Mouse (Mus musculus) embryonic facial prominence, embryonic 11.5 days (tissue): ENCODE measurements around the gene Cd47. TPM values are rescaled to one million over a fixed set of nuclear protein-coding genes. Genes with fewer than 3 reads are reported as not detected.

ENCODE experiments used
- ATAC-seq: fragments of 200-750 bp; cut with Nextera tagmentation; replicated peaks from 2 replicates; pipeline ENCODE4 v1.8.0; 2017; ENCODE audit warnings: low read depth; ENCODE audit not compliant: insufficient number of reproducible peaks, low FRiP score, low TSS enrichment
- DNase-seq: peaks from one replicate; pipeline ENCODE4 v3.0.0-alpha.2; 2015; ENCODE audit warnings: low spot score
- H3K27ac ChIP-seq: fragments of 300-500 bp; sonication (generic); replicated peaks from 2 replicates; pipeline ENCODE4 v1.5.1; 2014; ENCODE audit warnings: mild to moderate bottlenecking, low read depth, low read length, control low read depth
- H3K27me3 ChIP-seq: fragments of 300-500 bp; sonication (generic); 2 replicates; pipeline ENCODE4 v1.6.1; 2014; ENCODE audit warnings: mild to moderate bottlenecking, low read length, moderate library complexity, mixed read lengths; ENCODE audit not compliant: control insufficient read depth, insufficient read depth
- H3K36me3 ChIP-seq: fragments of 300-500 bp; sonication (generic); replicated peaks from 2 replicates; pipeline ENCODE4 v1.6.1; 2014; ENCODE audit warnings: low read depth, mild to moderate bottlenecking, low read length, moderate library complexity, mixed read lengths; ENCODE audit not compliant: control insufficient read depth, insufficient read depth
- H3K4me1 ChIP-seq: fragments of 300-500 bp; sonication (generic); 2 replicates; pipeline ENCODE4 v1.6.1; 2014; ENCODE audit warnings: low read length, mixed read lengths; ENCODE audit not compliant: control insufficient read depth, insufficient read depth
- H3K4me2 ChIP-seq: fragments of 300-500 bp; sonication (generic); 2 replicates; pipeline ENCODE4 v1.6.1; 2014; ENCODE audit warnings: low read depth, mild to moderate bottlenecking, control low read depth, low read length, moderate library complexity
- H3K4me3 ChIP-seq: fragments of 300-500 bp; sonication (generic); 2 replicates; pipeline ENCODE4 v1.5.1; 2014; ENCODE audit warnings: low read depth, low read length, control low read depth
- H3K9ac ChIP-seq: fragments of 300-500 bp; sonication (generic); replicated peaks from 2 replicates; pipeline ENCODE4 v1.6.1; 2014; ENCODE audit warnings: mild to moderate bottlenecking, control low read depth, low read length
- H3K9me3 ChIP-seq: fragments of 300-500 bp; sonication (generic); replicated peaks from 2 replicates; pipeline ENCODE4 v1.6.1; 2016; ENCODE audit warnings: mild to moderate bottlenecking, low read length, inconsistent platforms, mixed read lengths; ENCODE audit not compliant: control insufficient read depth
- WGBS: fragments of 180-500 bp; shearing (Covaris S2); extraction: QIAGEN DNeasy Blood & Tissue Kit; methylation state at CpG from one replicate; pipeline ENCODE4 v1.1.7; 2014; 5-methylcytosine and 5-hydroxymethylcytosine counted together
- polyA plus RNA-seq: library from polyadenylated mRNA; unstranded; fragments of >200 nt; fragmentation: Nextera tagmentation; extraction: Ambion mirVana; gene quantifications from 2 replicates; pipeline ENCODE4 v1.2.1, GENCODE M21; 2014

The Cd47 gene
- polyA plus RNA-seq, 1 experiment from 2014 or later: 48.5 TPM

DNA sequence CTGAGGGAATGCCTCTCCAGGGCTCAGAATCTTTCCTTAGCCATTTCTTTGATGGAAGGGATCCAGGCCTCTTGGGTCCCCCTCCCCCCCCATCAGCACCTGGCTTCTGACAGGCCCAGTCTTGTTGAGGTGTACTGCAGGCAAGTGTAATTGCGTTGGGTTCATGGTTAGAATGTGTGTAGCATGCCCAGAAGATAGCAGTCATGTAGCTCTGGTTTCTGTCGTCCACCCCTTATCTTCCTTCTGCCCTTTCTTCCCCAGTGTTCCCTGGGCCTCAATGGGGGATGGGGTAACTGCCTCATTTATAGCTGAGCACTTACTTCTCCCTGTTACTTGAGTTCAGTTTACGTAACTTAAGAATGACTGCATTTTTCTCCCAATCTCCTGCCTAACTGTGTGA is 104.7 kb downstream of the Cd47 start:
- no peak overlapping the region for H3K9ac ChIP-seq
- ATAC-seq (0 out of 2 replicates have a peak, but pooled peaks have one; percentile 26), DNase-seq (peak; percentile 18)
- H3K4me3 ChIP-seq: no peak overlapping the region
- no peaks in the 10 kb centered on the region for H3K36me3 ChIP-seq
- H3K4me2 ChIP-seq: no peak overlapping the region
- H3K9me3 ChIP-seq: no peaks in the 10 kb centered on the region
- 44% methylated on average over 3 of the region's 3 CpGs for WGBS
- peak overlapping the region; percentile 66 for H3K27ac ChIP-seq
- no peaks in the 10 kb centered on the region for H3K27me3 ChIP-seq
- no peaks in the 10 kb centered on the region for H3K4me1 ChIP-seq

DNA sequence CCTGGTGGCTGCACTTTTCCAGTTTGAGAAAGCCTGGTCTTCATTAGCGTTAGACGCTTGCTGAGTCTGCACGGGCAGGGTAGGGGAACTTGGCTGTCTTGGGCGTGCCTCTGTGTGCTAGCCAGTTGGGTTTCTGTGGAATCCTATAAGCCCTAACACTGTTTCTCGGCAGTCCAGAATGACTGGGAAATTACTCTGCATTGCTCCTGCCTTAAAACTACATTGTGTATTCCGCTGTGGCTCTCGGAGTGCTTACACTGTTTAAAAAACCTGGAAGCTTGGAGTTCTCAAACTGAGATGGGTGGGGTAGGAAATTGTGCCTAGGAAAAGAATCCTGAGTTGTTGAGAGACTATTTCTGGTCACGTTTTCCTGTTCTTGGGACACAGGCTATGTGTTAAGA is 105.3 kb downstream of the Cd47 start:
- WGBS: 39% methylated on average over 8 of the region's 8 CpGs
- peak; percentile 83 for ATAC-seq
- peak; percentile 83 for DNase-seq
- Histone ChIP-seq H3K4me2 (no peak overlapping the region), H3K4me1 (no peaks in the 10 kb centered on the region), H3K4me3 (no peak overlapping the region), H3K27me3 (no peaks in the 10 kb centered on the region), H3K9me3 (no peaks in the 10 kb centered on the region), H3K27ac (peak overlapping the region; percentile 23), H3K36me3 (no peaks in the 10 kb centered on the region), H3K9ac (no peak overlapping the region)

GRCm38 (mm10) chr16:49906066-49906465 is 105.7 kb downstream of the Cd47 start:
- no peak overlapping the region for H3K9ac ChIP-seq

GRCm38 (mm10) chr16:49906940-49907339 is 106.6 kb downstream of the Cd47 start:
- DNase-seq (no peak), ATAC-seq (no peak)
- H3K9me3 ChIP-seq: no peaks in the 10 kb centered on the region
- no peaks in the 10 kb centered on the region for H3K36me3 ChIP-seq
- H3K27me3 ChIP-seq: no peaks in the 10 kb centered on the region
- H3K4me2 ChIP-seq: no peak overlapping the region
- no peaks in the 10 kb centered on the region for H3K4me1 ChIP-seq
- WGBS: 83% methylated on average over 2 of the region's 2 CpGs
- no peak overlapping the region for H3K4me3 ChIP-seq
- no peak overlapping the region for H3K27ac ChIP-seq
- no peak overlapping the region for H3K9ac ChIP-seq

More at GRCm38 (mm10) chr16:49906066-49906465, 105.7 kb downstream of the Cd47 start:
- H3K27ac ChIP-seq: peak overlapping the region; percentile 23; the same call in 1 of the 2 replicates
- peak; percentile 31 for DNase-seq
- ATAC-seq: peak; percentile 25; the same call in 1 of the 2 replicates
- H3K36me3 ChIP-seq: no peaks in the 10 kb centered on the region
- H3K27me3 ChIP-seq: no peaks in the 10 kb centered on the region
- no peak overlapping the region for H3K4me3 ChIP-seq
- H3K9me3 ChIP-seq: no peaks in the 10 kb centered on the region
- WGBS: 32% methylated on average over 5 of the region's 5 CpGs
- H3K4me2 ChIP-seq: no peak overlapping the region
- H3K4me1 ChIP-seq: no peaks in the 10 kb centered on the region

GRCm38 (mm10) chr16:49907356-49907755 is 107.0 kb downstream of the Cd47 start:
- H3K4me2 ChIP-seq: no peak overlapping the region
- DNase-seq: peak; percentile 24
- H3K4me1 ChIP-seq: no peaks in the 10 kb centered on the region
- H3K27ac ChIP-seq: no peak overlapping the region
- no peak overlapping the region for H3K9ac ChIP-seq
- 0 out of 2 replicates have a peak, but pooled peaks have one; percentile 42 for ATAC-seq
- no peaks in the 10 kb centered on the region for H3K36me3 ChIP-seq
- 47% methylated on average over 4 of the region's 4 CpGs for WGBS
- no peaks in the 10 kb centered on the region for H3K27me3 ChIP-seq
- no peak overlapping the region for H3K4me3 ChIP-seq
- no peaks in the 10 kb centered on the region for H3K9me3 ChIP-seq

DNA sequence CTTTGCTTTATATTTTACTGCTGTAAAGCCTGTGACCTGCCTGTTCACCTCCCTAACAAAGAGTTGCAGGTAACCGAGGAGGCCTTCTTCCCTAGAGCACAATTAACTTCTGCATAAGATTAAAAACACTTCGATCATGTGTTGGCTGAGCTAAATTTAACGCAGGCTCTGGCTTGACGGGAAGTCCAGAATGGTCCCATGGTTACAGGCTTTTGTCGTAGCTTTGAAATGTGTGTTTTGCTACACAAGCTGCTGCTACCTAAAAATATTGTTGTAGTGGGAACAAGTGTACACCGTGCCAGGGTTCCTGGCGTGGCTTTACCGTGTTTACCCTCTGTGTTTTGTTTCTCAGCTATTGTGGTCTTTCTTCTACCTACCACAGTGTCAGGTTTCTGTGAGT is 109.2 kb downstream of the Cd47 start:
- 66% methylated on average over 8 of the region's 8 CpGs for WGBS
- H3K9ac ChIP-seq: no peak overlapping the region
- no peak overlapping the region for H3K4me3 ChIP-seq
- H3K36me3 ChIP-seq: no peaks in the 10 kb centered on the region
- H3K27me3 ChIP-seq: no peaks in the 10 kb centered on the region
- H3K4me1 ChIP-seq: no peaks in the 10 kb centered on the region
- no peak overlapping the region for H3K4me2 ChIP-seq
- DNase-seq (no peak), ATAC-seq (no peak)
- no peaks in the 10 kb centered on the region for H3K9me3 ChIP-seq
- H3K27ac ChIP-seq: no peak overlapping the region

DNA sequence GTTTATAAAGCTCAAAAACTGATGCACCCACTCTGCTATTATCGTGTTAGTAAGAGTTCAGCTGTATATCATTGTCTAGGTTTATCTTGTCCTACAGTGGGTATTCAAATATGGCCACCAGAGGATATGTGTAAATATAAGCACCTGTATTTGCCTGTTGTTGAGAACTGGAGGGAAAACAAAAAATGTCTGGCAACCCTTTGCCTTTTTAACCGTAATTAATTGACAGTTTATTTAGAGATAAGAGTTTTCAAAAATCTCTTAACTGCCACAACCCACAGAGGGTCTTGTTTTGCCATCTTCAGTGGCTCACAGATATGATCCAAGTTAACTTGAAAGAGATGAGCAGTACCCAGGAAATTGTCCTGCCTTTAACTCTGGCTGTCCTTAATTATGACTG is 113.8 kb downstream of the Cd47 start:
- Histone ChIP-seq H3K9me3 (no peaks in the 10 kb centered on the region), H3K27ac (no peak overlapping the region), H3K4me3 (no peak overlapping the region), H3K4me1 (no peaks in the 10 kb centered on the region), H3K36me3 (no peaks in the 10 kb centered on the region), H3K27me3 (no peaks in the 10 kb centered on the region), H3K4me2 (no peak overlapping the region), H3K9ac (no peak overlapping the region)
- no peak for DNase-seq
- whole genome bisulfite sequencing: 83% methylated on average over 2 of the region's 2 CpGs
- ATAC-seq: no peak

- Histone ChIP-seq H3K9ac (no peak overlapping the region), H3K27ac (no peak overlapping the region), H3K36me3 (no peaks in the 10 kb centered on the region), H3K9me3 (no peaks in the 10 kb centered on the region), H3K27me3 (no peaks in the 10 kb centered on the region), H3K4me2 (no peak overlapping the region), H3K4me1 (no peaks in the 10 kb centered on the region), H3K4me3 (no peak overlapping the region)
- no peak for DNase-seq
- no peak for ATAC-seq
- 85% methylated on average over 11 of the region's 11 CpGs for WGBS
Observed at GRCm38 (mm10) chr16:49915532-49916476, 115.5 kb downstream of the Cd47 start.
